Mouse (Mus musculus) hematopoietic stem cell, adult 5-6 weeks (primary cell): ENCODE data around the gene Maip1. TPM values are rescaled to one million over a fixed set of nuclear protein-coding genes. Genes with fewer than 3 reads are reported as not detected.

Experiments
- ATAC-seq, 2 experiments: fragments of 125-278 bp in 1 of 2; replicated peaks in 1 of 2; 2 replicates each; pipeline ENCODE4 v1.8.0; 2016 to 2017; ENCODE audit warnings: inconsistent platforms in 2 of 2, mild to moderate bottlenecking in 2 of 2, moderate number of reproducible peaks in 2 of 2, low read depth in 1 of 2, moderate TSS enrichment in 1 of 2; ENCODE audit not compliant: low FRiP score in 2 of 2, poor library complexity in 2 of 2, severe bottlenecking in 2 of 2, insufficient read depth in 1 of 2, low TSS enrichment in 1 of 2
- total RNA-seq: library from RNA; stranded (forward); fragments of 172-1452, 232-1000 nt; gene quantifications from 2 replicates; pipeline ENCODE4 v1.2.3, GENCODE M21; 2017

Maip1 gene
- total RNA-seq, 1 experiment from 2014 or later = 12.7 TPM

DNA sequence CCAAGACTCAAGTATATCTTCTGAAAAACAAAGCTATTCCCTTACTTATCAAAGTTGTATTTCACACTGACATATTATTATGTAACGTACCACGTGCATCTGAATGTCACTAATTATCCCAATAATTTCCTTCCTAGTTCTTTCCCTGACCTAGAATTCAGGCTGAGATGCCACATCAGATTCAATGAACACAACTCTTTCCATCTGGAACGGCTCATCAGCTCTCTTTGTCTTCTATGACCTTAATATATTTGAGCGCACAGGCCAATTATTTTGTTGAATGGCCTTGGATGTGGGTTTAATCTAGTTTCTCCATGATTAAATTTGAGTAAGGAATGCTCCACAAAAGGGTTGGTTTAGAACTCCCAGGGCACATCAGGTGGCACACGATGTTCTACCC, 4.0 kb upstream of the Maip1 start:
- ATAC-seq = no peak

DNA sequence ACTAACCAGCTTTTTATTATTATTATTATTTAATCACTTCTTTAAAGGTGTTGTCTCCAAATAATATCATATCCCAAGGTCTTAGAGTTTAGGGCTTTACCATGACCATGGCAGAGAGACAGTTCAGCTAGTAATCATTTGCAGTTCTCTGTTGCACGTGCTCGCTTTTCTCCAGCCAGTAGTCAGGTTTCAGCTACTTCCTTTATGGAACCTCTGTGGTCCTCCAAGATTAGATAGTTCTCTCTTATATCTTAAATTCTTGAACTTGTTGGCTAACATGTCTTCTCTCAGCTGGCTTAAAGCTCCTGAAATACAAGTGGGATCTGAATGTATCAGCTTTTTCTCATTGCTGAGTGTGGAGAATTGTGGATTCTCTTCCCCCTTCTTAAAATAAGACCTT, 2.9 kb downstream of the Maip1 start:
- ATAC-seq = no peak

DNA sequence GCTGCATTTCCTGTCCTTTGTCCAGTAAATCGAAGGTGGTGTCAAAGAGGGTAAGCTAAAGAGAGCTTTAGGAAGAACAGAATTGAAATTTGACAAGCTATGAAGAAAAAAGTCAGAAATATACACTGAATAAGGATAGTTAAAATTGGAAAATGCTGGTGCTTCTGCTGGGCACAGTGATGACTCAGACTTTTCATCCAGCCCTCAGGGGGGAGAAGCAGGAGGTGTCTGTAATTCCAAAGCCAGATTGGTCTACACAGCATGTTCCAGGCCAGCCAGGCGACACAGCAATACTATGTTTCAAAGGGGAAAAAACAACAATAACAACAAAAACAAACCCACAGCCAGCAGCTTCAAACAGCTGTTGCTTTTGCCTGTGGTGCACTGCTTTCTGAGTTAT, 7.3 kb downstream of the Maip1 start:
- ATAC-seq = no peak

DNA sequence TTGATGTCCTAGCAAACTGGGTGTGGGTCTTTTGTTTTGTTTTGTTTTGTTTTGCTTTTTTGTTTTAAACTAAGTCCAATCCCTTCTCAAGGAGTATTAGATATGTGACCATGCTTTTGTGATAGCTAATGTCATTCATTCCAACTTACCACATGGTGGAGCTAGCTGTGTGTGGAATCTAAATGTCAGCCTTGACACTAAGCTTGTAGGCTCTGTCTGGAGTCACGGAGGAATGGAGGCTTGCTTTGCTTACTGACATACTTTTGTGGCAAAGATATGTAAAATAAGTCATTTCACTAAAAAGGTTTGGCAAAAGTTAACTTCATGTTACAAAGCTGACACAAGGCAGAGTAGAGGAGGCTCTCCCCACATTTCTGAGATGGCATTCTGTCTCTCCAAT, 17.6 kb downstream of the Maip1 start:
- ATAC-seq = peak; percentile 48 to 56; a peak in 2 of 4 replicates

DNA sequence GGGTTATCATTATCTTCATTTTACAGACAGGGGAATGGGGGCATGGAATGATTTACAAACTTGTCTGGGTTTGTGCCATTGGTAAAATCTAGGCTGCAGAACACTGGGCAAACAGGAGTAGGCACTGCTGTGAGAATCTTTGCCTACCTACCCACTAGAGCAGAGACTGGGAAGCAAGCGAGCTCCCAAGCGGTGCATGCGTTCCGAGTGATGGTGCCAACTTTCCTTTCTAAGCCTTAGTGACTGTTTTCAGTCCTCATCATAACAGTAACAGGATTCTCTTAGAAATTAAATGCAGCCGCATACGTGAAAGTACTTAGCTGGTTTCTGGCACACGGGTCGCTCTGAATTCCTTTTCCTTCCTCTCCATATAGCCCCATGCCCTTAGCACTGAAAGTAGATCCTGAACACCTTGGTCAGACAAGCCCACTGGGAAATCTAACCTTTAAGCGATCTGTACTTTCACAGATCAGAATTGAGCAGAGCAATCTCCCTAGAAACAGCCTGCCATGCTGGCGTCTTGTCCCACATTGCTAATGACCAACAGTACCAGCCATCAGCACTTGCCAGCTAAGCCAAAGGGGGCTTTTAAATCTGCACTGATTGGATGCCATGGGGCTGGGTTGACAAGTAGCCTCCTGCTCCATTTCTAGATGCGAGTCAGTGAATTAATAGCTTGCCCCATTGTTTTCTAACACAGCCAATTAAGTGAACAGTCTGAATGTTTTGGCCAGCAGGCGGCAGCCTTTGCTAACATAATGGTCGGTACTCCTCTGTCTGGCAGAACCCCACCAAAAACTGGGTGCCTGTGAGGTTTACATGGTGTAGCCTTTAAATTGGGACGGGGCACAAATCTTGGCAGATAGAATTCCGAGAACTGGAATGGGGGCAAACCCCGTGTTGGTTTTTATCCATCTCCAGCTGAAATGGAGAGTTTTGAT, 22.5 kb downstream of the Maip1 start:
- ATAC-seq = peak; percentile 65 to 86; a peak in 3 of 4 replicates

DNA sequence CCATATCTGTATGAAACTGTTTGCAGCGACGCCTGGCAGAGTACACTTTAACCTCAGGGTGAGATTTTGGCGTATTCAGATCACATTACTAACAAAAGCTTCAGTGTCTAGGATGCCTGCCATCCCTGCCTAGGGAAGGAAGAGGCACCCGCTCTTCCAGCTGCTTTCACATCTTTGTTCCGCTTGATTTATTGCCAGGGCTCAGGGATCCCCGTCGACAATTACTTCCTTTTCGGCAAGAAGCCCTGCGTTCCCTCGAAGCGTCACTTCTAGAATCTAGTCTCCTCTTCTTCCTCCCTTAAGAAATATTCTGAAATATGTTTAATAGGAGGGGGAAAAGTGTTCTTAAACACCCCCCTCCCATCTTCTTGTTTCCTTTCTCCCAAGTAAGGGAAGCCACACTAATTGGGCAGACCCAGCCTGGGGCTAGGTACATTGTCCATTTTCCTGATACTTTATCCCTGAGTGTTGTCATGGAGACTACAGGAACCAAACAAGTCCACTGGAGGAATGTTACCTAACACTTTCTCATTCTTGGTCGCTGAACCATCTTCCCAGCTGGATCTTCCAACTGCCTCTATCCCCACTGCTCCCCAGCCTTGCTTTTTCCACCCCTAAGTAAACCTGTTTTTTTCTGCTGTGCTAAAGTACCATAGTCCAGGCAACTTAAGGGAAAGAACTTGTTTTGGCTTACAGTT, 23.8 kb downstream of the Maip1 start:
- ATAC-seq = peak; percentile 38 to 39; a peak in 2 of 4 replicates

DNA sequence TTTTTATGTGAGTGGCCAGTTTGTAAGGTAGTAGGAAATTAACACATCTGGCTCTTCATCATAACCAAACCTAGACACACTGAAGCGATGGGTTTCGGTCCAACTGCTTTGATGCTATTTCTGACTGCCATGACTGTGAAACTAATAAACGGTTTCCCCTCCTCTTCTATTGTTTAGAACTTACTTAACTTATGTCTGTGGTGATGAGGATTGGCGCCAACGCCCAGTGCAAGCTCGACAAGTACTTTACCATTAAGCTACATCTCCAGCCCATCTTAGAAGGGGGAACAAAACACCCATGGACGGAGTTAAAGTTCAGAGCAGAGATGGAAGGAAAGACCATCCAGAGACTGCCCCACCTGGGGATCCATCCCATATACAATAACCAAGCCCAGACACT, 27.0 kb downstream of the Maip1 start:
- no peak for ATAC-seq

DNA sequence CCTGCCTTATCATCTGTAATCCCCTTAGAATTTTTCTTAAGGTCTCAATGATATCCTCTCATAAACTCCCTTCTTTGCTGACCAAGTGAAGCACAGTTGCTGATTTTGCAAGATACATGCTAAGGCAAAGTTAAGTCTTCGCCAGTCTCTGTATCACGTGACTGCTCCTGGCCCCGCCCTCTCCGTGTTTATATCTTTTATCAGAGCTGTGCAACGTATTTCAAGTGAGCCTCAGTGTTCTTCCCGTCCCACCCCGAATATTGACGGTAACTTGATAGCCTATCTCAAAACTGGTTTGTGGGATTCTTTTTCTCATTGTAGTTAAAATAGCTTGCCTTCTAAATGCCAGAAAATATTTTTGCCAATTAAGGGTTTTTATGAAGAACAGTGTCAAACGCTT, 30.3 kb downstream of the Maip1 start:
- ATAC-seq = 0 out of 4 replicates have a peak, but pooled peaks of 1 of the 2 experiments have one; percentile 12

DNA sequence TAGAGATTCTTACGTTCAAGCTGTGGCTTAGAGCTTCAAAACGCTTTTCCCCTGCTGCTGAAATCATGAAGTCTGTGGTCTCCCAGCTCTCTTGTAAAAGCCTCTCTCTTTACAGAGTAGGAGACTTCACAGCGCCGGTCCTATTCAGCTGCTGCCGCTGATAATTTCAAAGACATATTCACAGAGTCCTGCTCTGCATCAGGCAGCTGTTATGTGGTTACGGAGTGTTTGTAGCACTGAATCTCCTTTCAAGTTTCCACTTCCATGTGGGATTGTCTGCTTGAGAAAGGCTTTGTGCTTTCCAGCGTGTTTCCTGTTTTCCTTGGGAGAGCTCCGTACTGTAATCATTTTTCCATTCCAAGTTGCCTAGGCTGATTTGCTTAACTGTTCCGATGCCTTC, 30.8 kb downstream of the Maip1 start:
- no peak; a peak in 1 of 4 replicates for ATAC-seq

DNA sequence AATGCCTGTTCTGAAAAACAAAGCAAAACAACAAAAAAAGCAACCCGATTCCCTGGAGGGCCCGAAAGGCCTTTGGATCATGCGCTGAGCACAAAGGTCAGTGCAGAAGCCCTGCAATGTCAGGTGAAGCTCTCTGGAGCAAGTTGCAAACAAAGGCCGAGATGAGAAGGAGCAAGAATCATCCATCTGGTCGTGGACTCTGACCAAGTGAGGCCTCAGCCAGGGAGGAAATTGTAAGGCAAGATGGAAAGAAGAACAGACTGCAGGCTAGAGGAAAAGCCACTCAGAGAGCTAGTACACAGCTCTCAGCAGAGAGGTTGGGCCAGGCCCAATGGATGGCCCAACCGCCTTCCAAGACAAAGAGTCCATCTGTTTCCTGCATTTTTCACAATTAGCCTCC, 32.9 kb downstream of the Maip1 start:
- no peak for ATAC-seq

DNA sequence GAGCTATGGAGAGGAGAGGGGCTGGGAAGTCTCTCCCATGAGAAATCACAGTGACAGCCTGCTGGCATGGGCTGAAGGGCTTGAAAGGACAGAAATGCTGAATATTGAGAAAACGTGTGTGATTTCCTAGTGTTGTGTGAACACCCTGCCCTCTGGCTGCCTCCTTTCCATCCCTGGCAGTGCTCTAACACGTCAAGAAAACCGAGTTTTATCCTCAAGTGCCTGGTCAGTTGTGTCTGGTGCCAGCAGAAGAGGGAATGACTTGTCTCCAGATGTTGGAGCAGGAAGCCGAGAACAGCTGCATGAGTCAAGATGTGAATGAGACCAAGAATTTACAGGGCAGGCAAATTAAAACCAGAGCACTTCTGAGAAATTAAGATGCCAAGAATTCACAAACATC, 34.6 kb downstream of the Maip1 start:
- no peak for ATAC-seq

DNA sequence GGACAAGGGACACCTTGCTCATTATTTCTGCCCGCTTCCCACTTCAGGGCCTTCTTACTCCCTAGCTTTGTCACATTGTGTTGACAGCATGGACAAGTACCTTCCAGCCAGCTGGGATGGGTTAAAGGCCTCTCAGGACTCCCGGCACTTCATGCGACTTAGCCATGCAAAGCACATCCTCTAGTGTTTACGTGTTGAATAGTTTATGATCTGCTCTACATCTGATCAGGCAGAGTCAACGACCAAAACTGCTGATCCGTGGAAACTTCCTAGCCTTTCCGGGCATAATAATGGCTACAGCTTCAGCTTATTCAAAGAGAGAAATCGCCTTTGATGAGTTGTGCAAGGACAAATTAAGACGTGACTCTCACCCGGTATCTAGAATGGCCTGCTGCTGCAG, 39.6 kb downstream of the Maip1 start:
- no peak for ATAC-seq

DNA sequence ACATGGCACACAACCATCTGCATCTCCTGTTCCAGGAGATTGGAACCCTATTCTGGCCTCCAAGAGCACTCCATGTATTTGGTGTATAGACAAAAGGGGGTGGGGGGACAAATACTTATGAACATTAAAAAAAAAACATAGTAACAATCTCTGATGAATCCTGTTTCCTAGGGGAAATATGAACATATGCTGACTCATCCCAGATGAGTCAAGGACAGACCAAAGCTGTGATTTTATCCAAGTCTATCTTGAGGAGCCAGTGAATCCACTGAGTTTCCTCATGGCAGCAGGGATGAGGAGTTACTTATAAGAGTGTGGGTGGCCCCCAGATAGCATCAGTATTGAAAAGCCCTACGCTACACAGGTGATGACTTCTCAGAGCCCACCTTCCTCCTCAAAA, 44.1 kb downstream of the Maip1 start:
- no peak for ATAC-seq

DNA sequence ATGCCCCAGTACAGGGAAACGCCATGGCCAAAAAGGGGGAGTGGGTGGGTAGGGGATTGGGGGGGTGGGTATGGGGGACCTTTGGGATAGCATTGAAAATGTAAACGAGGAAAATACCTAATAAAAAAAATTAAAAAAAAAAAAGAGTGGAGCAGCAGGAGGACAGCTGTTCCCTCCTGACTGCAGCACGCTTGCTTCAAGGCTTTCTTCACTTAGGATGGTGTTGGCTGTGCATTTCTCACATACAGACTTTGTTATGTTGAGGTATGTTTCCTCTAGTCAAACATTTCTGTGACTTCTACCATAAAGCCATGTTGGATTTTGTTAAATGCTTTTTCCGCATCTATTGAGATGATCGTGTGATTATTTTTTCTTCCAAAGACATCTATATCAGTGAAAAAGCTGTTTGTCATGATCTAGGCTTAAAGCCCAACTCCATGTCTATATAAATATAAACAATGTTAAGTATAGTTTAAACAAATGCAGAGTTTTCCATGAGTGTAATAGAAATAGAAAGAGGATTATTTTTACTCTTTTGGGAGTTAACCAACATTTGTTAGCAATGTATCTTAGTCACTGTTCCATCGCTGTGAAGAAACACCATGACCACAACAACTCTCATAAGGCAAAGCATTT, 54.3 kb downstream of the Maip1 start:
- no peak for ATAC-seq

Other genes starting within 250 kb of the Maip1 start
- 11.9 and 13.4 TPM in 2 replicates for gene 1700066M21Rik, start 28.7 kb upstream of the Maip1 start, total RNA-seq
- 35.7 and 41.6 TPM in 2 replicates for gene Tyw5, start 773 bp downstream of the Maip1 start, total RNA-seq